Mouse (Mus musculus) olfactory bulb, adult 2 months (tissue): ENCODE data around the gene Rundc3a.

Source experiments
- CTCF ChIP-seq: fragments of 200-500 bp; IDR thresholded peaks from 2 replicates; pipeline ENCODE4 v1.5.1; 2012; ENCODE audit warnings: low read depth, mild to moderate bottlenecking, low read length, moderate library complexity; ENCODE audit not compliant: insufficient read depth
- POLR2A ChIP-seq: fragments of 200-500 bp; IDR thresholded peaks from 2 replicates; pipeline ENCODE4 v1.6.1; 2012; ENCODE audit warnings: mild to moderate bottlenecking, low read depth, low read length, moderate library complexity; ENCODE audit not compliant: insufficient read depth

DNA sequence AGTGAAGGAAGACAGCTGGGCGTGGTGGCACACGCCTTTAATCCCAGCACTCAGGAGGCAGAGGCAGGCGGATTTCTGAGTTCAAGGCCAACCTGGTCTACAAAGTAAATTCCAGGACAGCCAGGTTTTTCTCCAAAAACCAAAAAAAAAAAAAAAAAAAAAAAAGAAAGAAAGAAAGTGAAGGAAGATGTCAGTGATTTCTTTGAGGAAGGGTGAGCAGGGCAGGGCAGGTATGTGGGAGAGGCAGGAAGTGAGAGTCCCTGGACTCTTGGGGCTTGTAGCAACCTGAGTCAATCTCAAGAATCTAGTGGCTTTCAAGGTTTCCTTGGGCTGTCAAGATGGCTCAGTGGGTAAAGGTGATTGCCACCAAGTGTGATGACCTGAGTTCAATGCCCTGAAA is 48.7 kb upstream of the Rundc3a start:
- TF ChIP-seq POLR2A (no peak), CTCF (no peak)
